Mouse (Mus musculus): ENCODE results near the gene Ccz1. TPM values are rescaled to one million over a fixed set of nuclear protein-coding genes. Genes with fewer than 3 reads are reported as not detected.

Gene Ccz1
- polyA plus RNA-seq (2015; fragmentation: Nextera tagmentation; extraction: Ambion mirVana) = 47.3 and 52.5 TPM in 2 replicates

DNA sequence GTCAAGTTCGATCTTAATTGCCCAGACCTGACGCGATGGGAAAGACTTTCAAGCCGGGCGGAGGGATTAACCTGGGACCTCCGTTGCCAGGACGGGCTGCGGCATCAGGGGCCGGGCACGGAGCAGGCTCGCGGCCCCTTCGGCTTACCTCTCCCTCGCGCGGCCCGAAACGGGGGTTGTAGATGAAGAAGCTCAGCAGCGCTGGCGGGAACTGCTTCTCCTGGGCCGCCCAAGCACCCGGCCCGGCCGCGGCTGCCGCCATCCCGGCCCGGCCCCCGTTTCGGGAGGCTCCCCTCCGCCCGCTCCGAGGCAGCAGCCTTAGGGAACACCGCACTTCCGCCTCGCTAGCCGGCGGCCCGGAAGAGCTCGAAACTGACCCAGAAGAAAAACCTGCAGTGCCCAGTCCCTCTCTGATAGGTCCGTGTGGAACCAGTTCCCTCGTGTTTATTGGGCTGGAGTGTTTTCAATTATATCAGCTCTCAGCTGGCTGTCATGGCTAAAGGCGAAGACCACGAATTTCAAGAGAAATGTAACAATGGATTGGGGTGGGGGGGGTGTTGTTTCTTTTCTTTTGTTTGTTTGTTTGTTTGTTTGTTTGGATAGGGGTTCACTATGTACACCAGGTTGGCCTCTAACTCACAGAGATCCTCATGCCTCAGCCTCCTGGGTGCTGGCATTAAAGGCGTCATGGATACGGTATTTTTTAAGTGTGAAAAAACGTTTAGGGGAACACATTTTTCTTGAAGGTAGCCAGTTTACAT lies at the start of gene Ccz1:
TSS of gene Ccz1 (minus strand) at position 327 of the 761 bp plus-strand sequence.

GRCm38 (mm10) chr5:144026620-144027263 lies 12.1 kb upstream of the Ccz1 start, which contains the start of gene Ocm:
Gene Ocm, minus strand, starts transcription at chr5:144026670.

Other genes starting within 250 kb of the Ccz1 start
- gene Eif2ak1, start 197.1 kb downstream of the Ccz1 start, polyA plus RNA-seq (2015; fragmentation: Nextera tagmentation; extraction: Ambion mirVana) = 19.2 and 19.5 TPM in 2 replicates
- 0.08 and 0.27 TPM in 2 replicates for gene Ankrd61, start 117.2 kb downstream of the Ccz1 start, polyA plus RNA-seq (2015; fragmentation: Nextera tagmentation; extraction: Ambion mirVana)
- 79.5 and 83.0 TPM in 2 replicates for gene Aimp2, start 105.0 kb downstream of the Ccz1 start, polyA plus RNA-seq (2015; fragmentation: Nextera tagmentation; extraction: Ambion mirVana)
- gene Pms2, start 104.9 kb downstream of the Ccz1 start, polyA plus RNA-seq (2015; fragmentation: Nextera tagmentation; extraction: Ambion mirVana) = 10.0 and 11.9 TPM in 2 replicates
- gene Gm42421, start 86.7 kb downstream of the Ccz1 start, polyA plus RNA-seq (2015; fragmentation: Nextera tagmentation; extraction: Ambion mirVana) = 0.24 TPM in 1 of 2 replicates, not detected in the other
- gene Rsph10b, start 81.8 kb downstream of the Ccz1 start, polyA plus RNA-seq (2015; fragmentation: Nextera tagmentation; extraction: Ambion mirVana) = 0.19 and 0.52 TPM in 2 replicates
- not detected in 2 replicates for gene Ocm, start 11.8 kb upstream of the Ccz1 start, polyA plus RNA-seq (2015; fragmentation: Nextera tagmentation; extraction: Ambion mirVana)
- 3.0 and 3.8 TPM in 2 replicates for gene Lmtk2, start 85.6 kb upstream of the Ccz1 start, polyA plus RNA-seq (2015; fragmentation: Nextera tagmentation; extraction: Ambion mirVana)
- gene Bhlha15, start 175.4 kb upstream of the Ccz1 start, polyA plus RNA-seq (2015; fragmentation: Nextera tagmentation; extraction: Ambion mirVana) = 0.22 and 0.39 TPM in 2 replicates
- 12.2 and 13.5 TPM in 2 replicates for gene Tecpr1, start 208.7 kb upstream of the Ccz1 start, polyA plus RNA-seq (2015; fragmentation: Nextera tagmentation; extraction: Ambion mirVana)
- gene Bri3, start 229.6 kb upstream of the Ccz1 start, polyA plus RNA-seq (2015; fragmentation: Nextera tagmentation; extraction: Ambion mirVana) = 155 and 156 TPM in 2 replicates